Mouse (Mus musculus) layer of hippocampus, adult 9-11 months (tissue): ENCODE results near the gene Slc25a5.
"Not testable (repeated sequence)": the region's sequence is repeated elsewhere in the genome, so short reads cannot be mapped to it uniquely, and the experiment has no call there.

ENCODE experiments used
- DNase-seq: peaks from one replicate; pipeline ENCODE4 v3.0.0; 2022

The Slc25a5 gene

DNA sequence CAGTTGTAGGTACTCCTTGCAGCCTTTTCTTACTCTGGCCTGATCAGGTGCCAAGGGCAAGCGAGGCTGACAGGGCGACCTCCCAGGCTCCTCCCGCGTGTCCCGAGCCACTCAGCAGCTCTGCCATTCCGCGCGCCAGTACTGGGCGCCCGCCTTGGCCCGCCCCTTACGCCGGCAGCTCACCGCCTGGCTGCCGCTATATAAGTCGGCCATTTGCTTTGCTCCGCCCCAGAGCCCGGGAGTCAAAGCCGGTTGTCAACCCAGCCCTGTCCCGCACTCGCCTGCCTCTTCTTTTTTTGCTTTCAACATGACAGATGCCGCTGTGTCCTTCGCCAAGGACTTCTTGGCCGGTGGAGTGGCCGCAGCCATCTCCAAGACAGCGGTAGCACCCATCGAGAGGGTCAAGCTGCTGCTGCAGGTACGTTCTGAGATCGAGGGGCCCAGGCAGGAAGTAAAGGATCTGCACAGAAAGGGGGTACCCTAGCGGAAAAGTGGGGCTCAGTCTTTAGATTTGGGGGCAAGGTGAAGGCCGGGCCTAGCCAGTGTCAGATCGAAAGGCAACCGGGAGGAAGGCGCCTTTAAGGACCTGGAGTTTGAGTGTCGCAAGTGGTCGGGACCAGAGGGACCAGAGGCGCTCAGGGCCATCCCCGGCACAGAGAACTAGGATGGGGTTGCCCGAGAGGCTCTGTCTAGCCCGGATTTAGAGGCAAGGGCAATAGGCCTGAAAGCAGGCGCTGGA, at the start of gene Slc25a5:
TSS of gene Slc25a5 (plus strand) at position 228 of the 739 bp plus-strand sequence.
- peak; percentile 84 for DNase-seq

GRCm38 (mm10) chrX:36746789-36747188, 48.7 kb upstream of the Slc25a5 start:
- DNase-seq: no peak

DNA sequence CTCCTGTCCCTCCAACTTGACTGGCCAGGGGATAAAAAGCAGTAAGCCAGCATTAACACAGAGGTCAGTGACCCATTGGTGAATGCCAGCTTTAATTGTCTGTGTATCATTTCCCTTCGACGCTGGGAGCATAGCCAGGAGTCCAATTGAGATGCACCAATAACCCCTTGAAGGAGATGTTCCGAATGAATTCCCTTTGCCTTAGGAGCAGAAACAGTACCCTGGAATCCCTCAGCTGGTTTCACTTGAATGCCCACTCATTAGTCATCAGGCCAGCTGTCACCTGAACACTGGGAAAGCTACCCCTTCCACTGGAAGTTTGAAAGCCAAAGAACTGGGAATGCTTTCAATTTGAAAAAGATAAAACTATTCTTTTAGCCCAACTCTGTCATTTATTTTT, 46.9 kb upstream of the Slc25a5 start:
- no peak for DNase-seq

- no peak for DNase-seq
These were observed 46.1 kb upstream of the Slc25a5 start for GRCm38 (mm10) chrX:36749281-36749785.

DNA sequence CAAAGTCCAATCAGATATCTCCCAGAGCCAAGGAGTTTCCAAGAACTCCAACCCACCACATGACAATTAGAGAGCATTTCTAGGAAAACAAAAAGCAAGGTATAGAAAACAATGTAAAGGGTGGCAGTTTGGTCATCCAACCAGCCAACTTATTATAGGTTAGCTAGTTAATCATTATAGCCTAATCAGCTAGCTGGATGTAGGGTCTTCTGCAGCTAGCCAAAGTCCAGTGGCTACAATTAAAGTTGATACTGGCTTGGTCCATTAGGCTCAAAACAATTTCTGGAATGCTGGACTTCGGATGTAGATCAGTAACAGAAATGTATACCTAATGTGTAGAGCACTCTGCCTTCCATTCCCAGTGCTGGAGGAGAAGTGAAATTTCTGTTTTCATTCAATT, 44.9 kb upstream of the Slc25a5 start:
- no peak for DNase-seq

GRCm38 (mm10) chrX:36752586-36752985, 42.9 kb upstream of the Slc25a5 start:
- DNase-seq: no peak

DNA sequence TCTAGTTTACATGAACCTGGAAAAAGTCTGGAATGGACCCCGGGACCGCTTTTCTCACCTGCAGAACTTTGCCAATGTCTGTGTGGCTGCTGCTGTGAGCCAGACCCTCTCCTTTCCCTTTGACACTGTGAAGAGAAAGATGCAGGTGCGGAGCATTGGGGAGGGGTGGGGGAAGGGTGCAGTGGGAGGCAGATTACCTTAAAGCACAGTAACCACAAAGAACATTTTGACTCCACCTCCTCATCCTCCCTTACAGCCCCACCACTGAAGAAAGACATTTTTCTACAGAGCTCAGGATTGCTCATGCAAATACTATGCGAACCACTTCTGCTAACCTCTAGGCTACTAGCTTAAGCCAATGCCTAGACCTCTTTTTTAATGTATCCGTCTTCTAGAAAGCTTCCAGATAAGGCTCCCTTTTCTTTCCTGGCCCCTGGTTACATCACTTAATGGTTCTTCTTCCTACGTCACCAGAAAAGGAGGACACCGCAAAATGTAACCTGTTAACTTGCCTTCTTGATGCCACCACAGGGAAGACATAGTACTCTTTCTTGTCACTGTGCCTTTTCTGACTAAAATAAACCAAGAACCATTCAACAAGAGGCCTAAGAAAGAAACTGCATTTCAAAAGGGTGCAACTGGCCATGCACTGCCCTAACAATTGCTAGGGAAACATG, 37.5 kb upstream of the Slc25a5 start:
- DNase-seq: no peak

GRCm38 (mm10) chrX:36758566-36758965, 36.9 kb upstream of the Slc25a5 start:
- no peak for DNase-seq

GRCm38 (mm10) chrX:36760946-36761635, 34.4 kb upstream of the Slc25a5 start:
- peak; percentile 26 for DNase-seq

DNA sequence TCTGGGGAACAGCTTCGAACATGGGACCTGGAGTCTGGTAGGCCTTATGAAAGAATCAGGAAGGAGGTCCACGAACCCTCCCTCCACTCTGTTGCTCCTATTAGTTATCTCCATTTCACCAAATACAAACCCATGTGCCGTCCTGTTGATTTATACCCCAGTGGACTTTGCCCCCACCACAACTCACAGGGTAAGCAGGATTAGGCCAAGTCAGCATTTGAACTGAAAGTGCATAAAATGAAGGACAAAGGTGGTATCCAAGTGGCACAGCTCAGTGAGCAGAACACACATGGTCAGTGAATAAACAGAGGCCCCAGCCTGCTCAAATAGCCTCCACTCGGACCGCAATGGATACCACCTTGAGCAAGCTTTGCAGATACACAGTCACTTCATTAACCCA, 33.2 kb upstream of the Slc25a5 start:
- no peak for DNase-seq

- no peak for DNase-seq
These were observed 32.6 kb upstream of the Slc25a5 start for GRCm38 (mm10) chrX:36762894-36763293.

DNA sequence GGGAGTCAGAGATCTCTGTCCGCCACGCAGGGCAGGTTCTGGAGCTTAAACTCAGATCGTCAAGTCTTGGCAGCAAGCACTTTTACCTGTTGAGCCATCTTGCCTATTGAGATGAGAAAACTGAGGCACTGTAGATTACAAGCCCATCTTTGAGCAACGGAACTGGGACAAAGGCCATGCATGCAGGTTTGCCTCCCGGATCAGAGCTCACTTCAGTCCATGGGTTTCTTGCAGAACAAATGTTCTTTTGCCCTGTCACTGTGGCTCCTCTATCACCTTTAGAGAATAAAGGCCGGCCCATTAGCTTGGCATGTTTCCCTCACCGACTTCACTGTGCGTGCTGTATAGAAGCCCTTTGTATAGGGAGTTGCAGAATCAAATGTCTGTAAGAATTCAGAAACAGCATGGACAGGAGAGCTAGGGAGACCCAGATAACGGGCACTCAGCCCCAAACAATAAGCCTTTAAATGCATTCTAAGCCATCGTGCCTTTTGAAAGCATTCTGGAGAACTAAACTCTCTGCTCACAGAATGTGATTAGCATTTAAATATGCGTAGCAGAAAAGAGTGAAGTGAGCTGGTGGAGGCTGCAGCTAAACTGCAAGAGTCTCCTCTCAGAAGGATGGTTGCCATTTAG, 32.0 kb upstream of the Slc25a5 start:
- DNase-seq: no peak

- DNase-seq: no peak
These were observed 31.5 kb upstream of the Slc25a5 start for GRCm38 (mm10) chrX:36763934-36764317.

GRCm38 (mm10) chrX:36767386-36767785, 28.1 kb upstream of the Slc25a5 start:
- no peak for DNase-seq

DNA sequence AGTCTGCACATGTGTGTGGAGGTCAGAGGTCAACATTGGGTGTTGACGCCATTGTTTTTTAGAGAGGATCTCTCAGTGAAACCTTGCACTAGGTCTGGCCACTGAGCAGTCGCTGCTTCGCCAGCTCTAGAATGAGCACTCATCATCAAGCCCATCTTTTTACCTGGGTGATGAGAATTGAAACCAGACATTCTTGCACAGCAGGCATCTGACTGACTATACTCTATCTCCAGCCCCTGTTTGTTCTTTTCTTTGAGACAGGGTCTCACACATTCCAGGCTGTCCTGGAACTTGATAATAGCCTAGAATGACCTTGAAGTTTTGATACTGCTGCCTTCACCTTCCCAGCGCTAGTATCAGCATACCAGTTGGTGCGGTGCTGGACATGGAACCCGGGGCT, 22.9 kb upstream of the Slc25a5 start:
- DNase-seq: no peak

DNA sequence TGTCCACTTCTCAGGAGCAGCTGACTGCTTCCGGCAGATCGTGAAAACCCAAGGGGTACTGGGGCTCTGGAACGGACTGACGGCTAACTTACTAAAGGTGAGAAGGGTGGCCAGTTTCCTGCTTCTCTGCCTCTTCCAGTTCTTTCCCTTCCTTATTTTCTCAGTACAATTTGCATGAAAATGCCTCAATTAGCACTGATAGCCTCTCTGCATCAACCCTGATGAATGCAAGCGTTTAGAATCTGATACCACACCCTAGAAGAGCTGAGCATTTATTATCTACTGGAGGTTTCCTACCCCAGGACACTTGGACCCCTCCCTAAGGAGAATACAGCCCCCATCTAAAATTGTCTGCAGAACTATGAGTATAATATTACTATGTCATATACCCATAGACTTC, 19.9 kb upstream of the Slc25a5 start:
- no peak for DNase-seq

DNA sequence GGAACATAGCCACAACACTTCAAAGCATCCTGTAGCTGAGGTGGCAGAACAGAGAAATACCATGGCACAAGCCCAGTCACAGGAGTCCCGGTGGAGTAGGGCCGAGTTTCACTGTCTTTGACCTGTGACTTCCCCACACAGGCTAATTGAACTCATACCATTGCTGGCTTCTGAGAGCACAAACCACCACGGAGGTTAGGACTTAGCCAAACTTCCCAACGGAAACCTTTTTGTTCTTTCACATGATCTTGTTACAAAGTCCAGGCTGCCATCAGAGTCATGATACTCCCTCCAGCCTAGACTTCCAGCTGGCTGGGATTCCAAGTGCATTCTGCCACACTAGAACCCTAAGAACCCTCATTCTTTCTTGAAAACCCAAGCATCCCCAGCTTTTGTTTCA, 17.8 kb upstream of the Slc25a5 start:
- DNase-seq: no peak

DNA sequence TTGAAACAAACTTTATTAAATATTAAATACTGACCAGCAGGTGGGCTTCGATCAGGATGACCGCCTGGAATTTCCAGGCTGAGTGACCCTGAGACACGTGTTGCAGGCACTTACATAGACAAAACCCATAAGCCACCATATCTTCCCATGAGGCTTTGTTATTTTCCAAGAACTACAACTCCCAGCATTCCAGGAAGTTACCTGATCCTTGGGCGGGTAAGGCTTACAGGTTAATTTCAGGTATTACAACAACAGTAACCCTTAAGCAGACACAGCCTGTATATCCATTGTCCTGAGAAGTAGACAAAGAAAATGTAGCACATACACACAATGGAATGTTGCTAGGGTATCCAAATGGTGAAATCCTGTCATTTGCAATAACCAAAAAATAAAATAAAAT, 6.1 kb upstream of the Slc25a5 start:
- DNase-seq: no peak

DNA sequence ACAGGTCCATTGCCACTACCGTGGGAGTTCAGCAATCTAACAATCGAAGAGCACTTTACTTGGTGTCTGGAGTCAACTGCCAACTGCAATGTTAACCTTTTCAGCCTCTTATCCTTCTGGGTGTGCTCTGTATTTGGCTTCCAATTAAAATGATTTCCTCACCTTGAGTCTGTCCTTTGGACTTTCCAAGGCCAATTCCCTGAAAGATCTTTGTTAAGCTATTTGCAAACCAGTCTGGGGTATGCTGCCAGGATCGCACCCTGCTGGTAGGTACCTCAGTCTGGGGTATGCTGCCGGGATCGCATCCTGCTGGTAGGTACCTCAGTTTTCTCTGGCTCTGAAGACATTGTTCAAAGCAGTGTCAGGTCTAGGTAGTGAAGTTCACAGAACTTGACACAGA, 880 bp upstream of the Slc25a5 start:
- DNase-seq: no peak

DNA sequence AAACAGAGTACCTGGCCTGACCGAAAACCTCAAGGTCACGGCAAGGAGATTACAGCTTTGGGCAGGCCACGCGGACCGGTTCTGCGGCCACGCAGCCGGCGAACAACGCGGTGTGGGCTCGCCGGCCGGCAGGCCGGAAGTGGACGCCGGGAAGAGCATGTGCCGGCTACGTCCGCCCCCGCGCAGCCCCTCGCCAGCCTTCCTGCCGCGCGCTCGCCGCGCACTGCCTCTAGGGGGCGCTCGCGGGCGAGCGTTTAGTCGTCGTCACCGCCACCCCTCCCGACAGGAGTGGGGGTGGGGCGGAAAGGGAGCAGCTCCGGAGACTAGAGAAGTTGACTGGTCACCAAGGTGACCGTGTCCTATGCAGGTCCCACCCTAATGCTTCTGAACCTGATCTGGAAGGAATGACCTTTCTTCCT, 721 bp downstream of the Slc25a5 start:
- peak; percentile 82 for DNase-seq

DNA sequence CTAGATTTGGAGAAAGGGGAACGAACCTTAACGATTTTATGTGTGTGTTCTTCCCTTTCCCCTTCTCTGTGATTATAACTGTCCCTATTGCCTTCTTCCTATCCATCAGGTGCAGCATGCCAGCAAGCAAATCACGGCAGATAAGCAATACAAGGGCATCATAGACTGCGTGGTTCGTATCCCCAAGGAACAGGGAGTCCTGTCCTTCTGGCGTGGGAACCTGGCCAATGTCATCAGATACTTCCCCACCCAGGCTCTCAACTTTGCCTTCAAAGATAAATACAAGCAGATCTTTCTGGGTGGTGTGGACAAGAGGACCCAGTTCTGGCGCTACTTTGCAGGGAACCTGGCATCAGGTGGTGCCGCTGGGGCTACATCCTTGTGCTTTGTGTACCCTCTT, 1.3 kb downstream of the Slc25a5 start:
- DNase-seq: not testable (repeated sequence)

- no peak for DNase-seq
These were observed 3.9 kb downstream of the Slc25a5 start for GRCm38 (mm10) chrX:36799131-36799879.

DNA sequence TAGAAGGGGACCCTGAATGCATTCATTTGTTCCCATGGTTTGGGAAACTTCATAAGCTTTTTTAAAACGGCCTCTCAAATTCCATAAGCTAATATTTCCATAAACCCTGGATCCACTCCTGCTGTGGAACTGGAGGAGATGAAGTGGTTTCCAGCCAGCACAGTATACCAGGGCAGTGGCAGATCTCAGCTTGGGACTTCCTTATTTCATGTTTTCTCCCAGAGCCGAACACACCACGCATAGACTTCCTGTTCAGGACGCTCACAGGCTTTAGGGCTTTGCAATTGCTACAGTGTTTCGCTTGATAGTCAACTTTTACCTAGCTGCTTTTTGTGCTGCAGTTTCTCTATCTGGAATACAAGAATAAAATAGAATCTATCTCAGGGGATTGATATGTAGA, 7.7 kb downstream of the Slc25a5 start:
- DNase-seq: no peak
